Mouse (Mus musculus) lung, adult 10 weeks (tissue): ENCODE data around the gene Gm47959. TPM values are rescaled to one million over a fixed set of nuclear protein-coding genes. Genes with fewer than 3 reads are reported as not detected.

Source experiments
- polyA plus RNA-seq: library from polyadenylated mRNA; stranded (reverse); fragments of 350-450 nt; fragmentation: Illumina TruSeq; extraction: RNeasy Lipid Tissue Mini Kit (QIAGEN cat#74804); gene quantifications from one replicate; pipeline ENCODE4 v1.2.3, GENCODE M21; 2014; ENCODE audit warnings: low read depth, low replicate concordance; ENCODE audit not compliant: insufficient read depth

The Gm47959 gene
- not detected for polyA plus RNA-seq

GRCm38 (mm10) chr1:83000306-83000705 is at the start of gene Gm47959:
TSS of gene Gm47959 (plus strand) at chr1:83000548.

DNA sequence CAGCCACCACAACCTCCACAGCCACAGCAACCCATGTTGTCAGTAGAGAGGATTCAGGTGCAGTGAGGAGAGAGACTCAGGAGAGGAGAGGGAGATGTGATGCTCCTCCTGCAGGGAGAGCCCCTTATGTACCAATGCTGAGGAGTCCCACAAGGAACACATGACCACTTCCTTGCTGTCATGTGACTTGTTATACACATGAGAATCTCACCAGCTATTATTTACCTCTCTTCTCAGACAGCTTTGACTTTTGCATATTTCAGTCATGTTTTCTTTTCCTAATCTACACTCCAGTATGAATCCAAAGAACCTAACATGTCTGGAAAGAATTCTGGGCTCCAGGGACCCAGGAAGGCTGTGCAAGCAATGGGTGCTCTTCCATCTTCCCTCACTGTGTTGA is 44.4 kb upstream of the Gm47959 start, which contains the start of gene Gm7544:
Gm7544 (minus strand) TSS at position 101 of the 400 bp plus-strand sequence.

DNA sequence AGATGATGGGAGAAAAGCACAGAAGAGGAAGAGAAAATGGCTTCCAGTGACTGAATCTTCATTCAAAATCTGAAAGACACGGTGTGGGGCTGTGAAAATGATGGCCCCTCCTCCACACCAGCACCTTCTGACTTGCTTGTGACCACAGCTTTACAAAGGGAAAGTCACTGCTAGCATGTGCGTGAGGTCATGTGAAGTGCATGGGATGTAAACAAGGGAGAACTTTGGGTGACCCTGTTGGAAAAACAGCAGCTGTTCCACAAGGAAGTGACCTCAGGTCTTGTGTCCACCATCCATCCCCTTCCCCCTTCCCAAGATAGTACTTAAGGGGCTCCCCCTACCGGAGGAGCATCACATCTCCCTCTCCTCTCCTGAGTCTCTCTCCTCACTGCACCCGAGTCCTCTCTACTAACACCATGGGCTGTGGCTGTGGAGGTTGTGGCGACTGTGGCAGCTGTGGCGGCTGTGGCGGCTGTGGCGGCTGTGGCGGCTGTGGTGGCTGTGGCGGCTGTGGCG is 40.4 kb upstream of the Gm47959 start, which contains the start of gene Gm47955:
Gm47955 (plus strand) TSS at position 417 of the 516 bp plus-strand sequence.

DNA sequence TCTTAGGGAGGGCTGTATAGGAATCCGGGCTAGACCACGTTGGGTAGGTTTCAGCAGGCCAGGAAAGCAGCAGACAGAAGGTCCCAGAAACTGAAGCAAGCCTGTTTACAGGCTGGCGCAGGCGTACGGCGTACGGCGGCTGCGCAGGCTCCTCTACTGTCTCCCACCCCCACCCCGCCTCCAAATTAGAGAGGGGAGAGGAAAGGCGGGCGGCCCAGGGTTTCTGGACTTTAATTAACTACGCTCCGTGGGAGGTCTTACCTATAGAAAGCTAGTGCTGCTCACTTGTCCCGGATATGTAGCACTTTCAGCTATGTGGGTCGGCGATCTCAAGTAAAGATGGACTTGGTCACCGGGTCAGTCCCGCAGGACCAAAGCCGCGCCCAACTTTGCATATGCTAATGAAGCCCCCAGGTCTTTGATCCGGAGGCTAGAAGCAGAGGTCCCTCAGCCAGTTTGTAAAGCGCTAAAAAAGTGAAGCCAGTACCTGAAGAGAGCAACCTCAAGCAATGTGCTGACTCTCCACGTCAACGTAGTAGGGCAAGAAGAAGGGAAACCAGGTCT is 37.8 kb downstream of the Gm47959 start, which contains the start of gene Slc19a3:
Slc19a3 (minus strand) TSS at position 340 of the 564 bp plus-strand sequence.

DNA sequence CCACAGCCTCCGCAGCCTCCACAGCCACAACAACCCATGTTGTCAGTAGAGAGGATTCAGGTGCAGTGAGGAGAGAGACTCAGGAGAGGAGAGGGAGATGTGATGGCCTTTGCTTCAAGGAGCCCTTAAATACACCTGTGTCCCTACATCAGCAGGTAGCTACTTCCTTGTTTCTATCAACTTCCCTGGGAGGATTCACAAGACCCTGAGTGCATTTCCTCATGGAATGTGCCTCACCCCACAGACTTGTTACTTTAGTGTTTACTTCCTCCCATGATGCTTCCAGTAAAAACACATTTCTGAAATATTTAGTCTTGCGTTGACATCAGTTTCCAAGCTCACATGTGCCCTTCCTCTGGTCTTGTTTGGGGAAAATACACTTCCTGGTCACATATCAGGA is 42.0 kb downstream of the Gm47959 start, which contains the start of gene Krtap28-10:
Krtap28-10 (minus strand) TSS at position 101 of the 400 bp plus-strand sequence.

GRCm38 (mm10) chr1:83044882-83045427 is 44.6 kb downstream of the Gm47959 start, which contains the start of gene Gm47969:
TSS of gene Gm47969 (plus strand) at chr1:83044932.

Other genes starting within 250 kb of the Gm47959 start
- not detected for gene Tm4sf20, start 232.1 kb upstream of the Gm47959 start, polyA plus RNA-seq
- not detected for gene Gm47791, start 229.3 kb upstream of the Gm47959 start, polyA plus RNA-seq
- 30.7 TPM for gene Agfg1, start 161.1 kb upstream of the Gm47959 start, polyA plus RNA-seq
- not detected for gene A030005L19Rik, start 87.2 kb upstream of the Gm47959 start, polyA plus RNA-seq
- gene A030014E15Rik, start 75.6 kb upstream of the Gm47959 start, polyA plus RNA-seq = not detected
- not detected for gene Gm6217, start 69.1 kb upstream of the Gm47959 start, polyA plus RNA-seq
- gene A030003K21Rik, start 57.2 kb upstream of the Gm47959 start, polyA plus RNA-seq = not detected
- gene Gm7544, start 44.5 kb upstream of the Gm47959 start, polyA plus RNA-seq = not detected
- not detected for gene Gm47955, start 40.3 kb upstream of the Gm47959 start, polyA plus RNA-seq
- gene Slc19a3, start 37.9 kb downstream of the Gm47959 start, polyA plus RNA-seq = 2.5 TPM
- gene Krtap28-10, start 41.9 kb downstream of the Gm47959 start, polyA plus RNA-seq = not detected
- gene Gm47969, start 44.4 kb downstream of the Gm47959 start, polyA plus RNA-seq = 0.33 TPM
- gene A030005K14Rik, start 58.8 kb downstream of the Gm47959 start, polyA plus RNA-seq = not detected
- gene Krtap28-13, start 60.4 kb downstream of the Gm47959 start, polyA plus RNA-seq = not detected
- 1.2 TPM for gene Ccl20, start 116.2 kb downstream of the Gm47959 start, polyA plus RNA-seq
- gene Daw1, start 159.2 kb downstream of the Gm47959 start, polyA plus RNA-seq = 3.6 TPM